18 mouse cellular contexts compared by ENCODE assay signal in the genomic region with DNA sequence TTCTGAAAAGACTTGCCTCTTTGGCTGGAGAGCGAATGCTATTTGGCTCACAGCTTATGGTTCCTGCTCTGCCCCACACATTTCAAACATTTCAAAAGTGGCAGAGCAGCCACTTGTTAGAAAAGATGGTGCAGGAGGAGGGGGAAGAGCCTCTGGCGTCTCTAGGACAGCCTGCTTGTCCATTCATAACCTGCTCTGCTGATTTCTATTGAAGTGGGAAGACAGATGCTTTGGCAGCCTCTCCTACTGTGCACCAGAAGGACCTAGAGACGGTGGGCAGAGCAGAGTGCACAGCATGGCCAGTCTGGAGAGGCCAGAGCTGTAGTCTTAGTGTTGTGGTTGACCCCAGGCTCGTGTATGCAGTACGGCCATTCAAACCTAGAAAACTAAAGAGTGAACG. TPM values are rescaled to one million over a fixed set of nuclear protein-coding genes. Genes with fewer than 3 reads are reported as not detected.
A peak's percentile ranks its signal among the peaks of the same experiment; 100 is the strongest.
DNase-seq lines count a peak whose midpoint lies in the region; ATAC-seq lines count a peak whose summit lies in the region.
"Had no signal": no experiment of that assay in that cellular context is flagged by ENCODE, and none has a peak within 500 bp of the region (broad histone marks: within the 10 kb centered on the region; RNA-seq: fewer than 3 reads in every experiment).

No protein-coding gene starts in this region.

- intact Hi-C loops in left cerebral cortex, postnatal 4 days (cut with DNase I) = no loop called here
- intact Hi-C loops in left cerebral cortex, postnatal 25 days (cut with DNase I) = no loop called here

- no peak overlapping the region for H3K4me3 ChIP-seq in heart, embryonic 13.5 days
- no peak overlapping the region for H3K4me3 ChIP-seq in brown adipose tissue, adult 24 weeks (ENCODE audit: insufficient read depth, low read depth, low read length)
- no peak overlapping the region for H3K4me3 ChIP-seq in liver, embryonic 13.5 days (replicated peaks)
- H3K4me3 ChIP-seq: forebrain, embryonic 10.5 days; hindbrain, embryonic 10.5 days; limb, embryonic 12.5 days had no signal

- no peaks in the 10 kb centered on the region for H3K9me3 ChIP-seq in heart, embryonic 13.5 days
- H3K9me3 ChIP-seq in liver, embryonic 13.5 days (replicated peaks) = no peaks in the 10 kb centered on the region
- H3K9me3 ChIP-seq: forebrain, embryonic 10.5 days; hindbrain, embryonic 10.5 days; limb, embryonic 12.5 days had no signal

- 79% methylated on average over 6 of the region's 6 CpGs for WGBS in heart, embryonic 13.5 days
- 47% methylated on average over 6 of the region's 6 CpGs for WGBS in liver, embryonic 13.5 days (ENCODE audit: insufficient replicate concordance)

- peak overlapping the region; percentile 48 for H3K27ac ChIP-seq in heart, embryonic 13.5 days (replicated peaks)
- H3K27ac ChIP-seq in brown adipose tissue, adult 24 weeks (replicated peaks; ENCODE audit: low read depth, low read length) = peak overlapping the region; percentile 89
- 0 out of 2 replicates have a peak overlapping the region, but pooled peaks have one; percentile 19 for H3K27ac ChIP-seq in liver, embryonic 13.5 days
- H3K27ac ChIP-seq: forebrain, embryonic 10.5 days; hindbrain, embryonic 10.5 days; limb, embryonic 12.5 days had no signal

- H3K27me3 ChIP-seq in heart, embryonic 13.5 days (replicated peaks) = no peaks in the 10 kb centered on the region
- H3K27me3 ChIP-seq in liver, embryonic 13.5 days = peaks cover 42% of the 10 kb centered on the region

- peaks cover 73% of the 10 kb centered on the region for H3K4me1 ChIP-seq in heart, embryonic 13.5 days
- peaks cover 16% of the 10 kb centered on the region for H3K4me1 ChIP-seq in brown adipose tissue, adult 24 weeks (ENCODE audit: control insufficient read depth, insufficient read depth, insufficient read length, low read length)
- peaks cover 18% of the 10 kb centered on the region for H3K4me1 ChIP-seq in liver, embryonic 13.5 days (replicated peaks)

- no peak overlapping the region for H3K9ac ChIP-seq in heart, embryonic 13.5 days
- H3K9ac ChIP-seq in liver, embryonic 13.5 days = no peak overlapping the region
- H3K9ac ChIP-seq: limb, embryonic 12.5 days had no signal

- no peak overlapping the region for H3K4me2 ChIP-seq in heart, embryonic 13.5 days
- no peak overlapping the region for H3K4me2 ChIP-seq in liver, embryonic 13.5 days
- H3K4me2 ChIP-seq: limb, embryonic 12.5 days had no signal

- DNase-seq in heart, adult 9 months (ENCODE audit: low spot score in 2 of 2) = no peak
- peak; percentile 29 for DNase-seq in left cerebral cortex, postnatal 4 days
- DNase-seq in left cerebral cortex, postnatal 25 days (ENCODE audit: low spot score in 2 of 2) = no peak
- no peak for DNase-seq in liver, embryonic 13.5 days
- DNase-seq in kidney, adult 8-10 months = no peak
- DNase-seq: adrenal gland, postnatal 36 days; cerebellum, adult 8-10 months; gastrocnemius, postnatal 25 days; thymus, adult 18-20 months had no signal

- H3K36me3 ChIP-seq in heart, embryonic 13.5 days = no peaks in the 10 kb centered on the region
- no peaks in the 10 kb centered on the region for H3K36me3 ChIP-seq in liver, embryonic 13.5 days
- H3K36me3 ChIP-seq: forebrain, embryonic 10.5 days; hindbrain, embryonic 10.5 days; limb, embryonic 12.5 days had no signal

- ATAC-seq in heart, embryonic 13.5 days (ENCODE audit: extremely low read depth, insufficient number of reproducible peaks, low FRiP score, low TSS enrichment) = no peak
- no peak for ATAC-seq in liver, embryonic 13.5 days (ENCODE audit: low read depth)
- ATAC-seq: Patski had no signal

RNA-seq across cellular contexts. Expression of gene Tspan2, which starts 4.6 kb away (rescaled TPM):
- polyA plus RNA-seq in heart, embryonic 13.5 days (2015; fragmentation: Nextera tagmentation; extraction: Ambion mirVana) = 24.8 and 25.0 TPM in 2 replicates
- 10 to 100 TPM; 23.6 to 30.7 TPM for total RNA-seq in left cerebral cortex, postnatal 4 days (2021)
- total RNA-seq in left cerebral cortex, postnatal 25 days (2021) = 100 to 1,000 TPM in 1 of 2 experiments, 10 to 100 TPM in 1; 89.2 to 105 TPM
- polyA plus RNA-seq in brown adipose tissue, adult 24 weeks (2012; ENCODE audit: insufficient read depth, insufficient read length, missing spikeins) = 3.5 and 4.5 TPM in 2 replicates
- 1.9 and 2.1 TPM in 2 replicates for polyA plus RNA-seq in liver, embryonic 13.5 days (2015; fragmentation: Nextera tagmentation; extraction: Ambion mirVana)

RNA-seq across cellular contexts. Expression of gene Tshb, which starts 43.6 kb away (rescaled TPM):
- polyA plus RNA-seq in heart, embryonic 13.5 days (2015; fragmentation: Nextera tagmentation; extraction: Ambion mirVana) = 0.12 TPM in 1 of 2 replicates, not detected in the other
- not detected for total RNA-seq in left cerebral cortex, postnatal 4 days (2021)
- not detected for total RNA-seq in left cerebral cortex, postnatal 25 days (2021)
- not detected in 2 replicates for polyA plus RNA-seq in brown adipose tissue, adult 24 weeks (2012; ENCODE audit: insufficient read depth, insufficient read length, missing spikeins)
- 0.15 TPM in 1 of 2 replicates, not detected in the other for polyA plus RNA-seq in liver, embryonic 13.5 days (2015; fragmentation: Nextera tagmentation; extraction: Ambion mirVana)
- total RNA-seq: adrenal gland, postnatal 36 days; gastrocnemius, postnatal 25 days; left cerebral cortex, adult 18-20 months; midbrain, postnatal 0 days had no signal
- polyA plus RNA-seq: hindbrain, embryonic 10.5 days; kidney, embryonic 16.5 days; Patski had no signal

Comparison
In these comparisons a context has a peak if more than half of its experiments do, and no peak if none do; other contexts are left out.
1. H3K27ac ChIP-seq: peak in every context shown above with its lines; median percentile 89 in brown adipose tissue, adult 24 weeks; 48 in heart, embryonic 13.5 days; 19 in liver, embryonic 13.5 days.